ENCODE assay signal across 8 mouse cellular contexts in the genomic region with DNA sequence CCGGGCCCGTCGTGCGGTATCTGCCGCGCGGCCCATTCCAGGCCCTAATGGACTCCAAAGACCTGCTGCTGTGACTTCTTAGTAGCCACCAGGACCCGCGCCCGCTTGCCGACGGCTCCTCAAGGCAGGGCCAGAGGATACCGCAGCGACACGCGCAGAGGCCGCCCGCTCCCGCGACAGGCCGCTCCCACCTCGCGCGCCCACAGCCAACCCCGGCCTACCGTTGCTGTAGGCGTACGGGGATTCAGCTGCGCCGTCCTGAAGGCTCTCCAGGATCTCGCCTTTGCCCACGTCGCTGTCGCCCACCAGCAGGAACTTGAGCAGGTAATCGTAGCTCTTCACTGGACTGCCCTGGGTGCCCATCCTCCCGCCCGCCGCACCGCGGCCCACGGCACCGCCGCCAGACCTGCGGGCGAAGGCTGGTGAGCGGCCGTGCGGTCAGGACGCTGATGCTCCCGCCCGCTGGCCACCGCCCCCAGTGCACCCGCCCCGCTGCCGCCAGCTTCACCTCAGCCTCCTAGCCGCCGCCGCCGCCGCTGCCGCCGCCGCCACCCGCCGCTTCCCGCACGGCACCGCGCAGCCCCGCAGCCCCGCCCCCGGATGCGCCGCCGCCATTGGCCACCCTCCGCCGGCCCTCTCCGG. TPM values are rescaled to one million over a fixed set of nuclear protein-coding genes. Genes with fewer than 3 reads are reported as not detected.
A peak's percentile ranks its signal among the peaks of the same experiment; 100 is the strongest.
DNase-seq lines count a peak whose midpoint lies in the region; ATAC-seq and TF ChIP-seq lines count a peak whose summit lies in the region.

A gene (minus strand): TSS at position 584 of the 642 bp plus-strand sequence.

- peak within 1 kb of the TSS; percentile 78 for H3K27ac ChIP-seq in cortical plate, adult 2 months (ENCODE audit: insufficient read depth, low read length)
- peak within 1 kb of the TSS; percentile 94 for H3K27ac ChIP-seq in heart, embryonic 11.5 days (ENCODE audit: low read depth, low read length)
- H3K27ac ChIP-seq in stomach, embryonic 16.5 days (ENCODE audit: low read length) = peak within 1 kb of the TSS; percentile 98

- peak within 1 kb of the TSS; percentile 92 for H3K9ac ChIP-seq in heart, embryonic 11.5 days (ENCODE audit: low read depth, low read length)
- H3K9ac ChIP-seq in stomach, embryonic 16.5 days (ENCODE audit: low read length) = peak within 1 kb of the TSS; percentile 90

- TF ChIP-seq CTCF in cortical plate, adult 2 months (IDR thresholded peaks at IDR 0.05; ENCODE audit: extremely low read depth, insufficient read depth, low read length) = no peak

- H3K27me3 ChIP-seq in heart, embryonic 11.5 days (ENCODE audit: control insufficient read depth, insufficient read depth, low read length) = no peaks in the 10 kb centered on the region
- H3K27me3 ChIP-seq in stomach, embryonic 16.5 days (ENCODE audit: control insufficient read depth, insufficient read depth, low read length) = no peaks in the 10 kb centered on the region

- peak within 1 kb of the TSS; percentile 97 for H3K4me2 ChIP-seq in heart, embryonic 11.5 days
- H3K4me2 ChIP-seq in stomach, embryonic 16.5 days (ENCODE audit: low read depth, low read length) = peak within 1 kb of the TSS; percentile 81

- no peaks in the 10 kb centered on the region for H3K9me3 ChIP-seq in heart, embryonic 11.5 days (replicated peaks; ENCODE audit: control insufficient read depth, low read length)
- no peaks in the 10 kb centered on the region for H3K9me3 ChIP-seq in stomach, embryonic 16.5 days (replicated peaks; ENCODE audit: control insufficient read depth, low read length)

- H3K4me1 ChIP-seq in cortical plate, adult 2 months (ENCODE audit: control insufficient read depth, insufficient read depth, low read length) = peaks cover 6% of the 10 kb centered on the region; the same call in 1 of the 2 replicates
- H3K4me1 ChIP-seq in heart, embryonic 11.5 days (ENCODE audit: control insufficient read depth, insufficient read depth, low read length) = peaks cover 20% of the 10 kb centered on the region
- H3K4me1 ChIP-seq in stomach, embryonic 16.5 days (ENCODE audit: control insufficient read depth, insufficient read depth, low read length) = peaks cover 18% of the 10 kb centered on the region

- H3K4me3 ChIP-seq in cortical plate, adult 2 months (ENCODE audit: insufficient read depth, low read length) = peak within 1 kb of the TSS; percentile 85
- H3K4me3 ChIP-seq in heart, embryonic 11.5 days (ENCODE audit: low read depth, low read length) = peak within 1 kb of the TSS; percentile 95
- H3K4me3 ChIP-seq in stomach, embryonic 16.5 days (replicated peaks; ENCODE audit: low read length) = peak within 1 kb of the TSS; percentile 91

- 0 out of 2 replicates have a peak, but pooled peaks cover 3% of the 10 kb centered on the region for H3K36me3 ChIP-seq in heart, embryonic 11.5 days (ENCODE audit: control insufficient read depth, insufficient read depth, low read length)
- H3K36me3 ChIP-seq in stomach, embryonic 16.5 days (ENCODE audit: control insufficient read depth, insufficient read depth, low read length) = no peaks in the 10 kb centered on the region

- ATAC-seq in heart, embryonic 11.5 days (replicated peaks; ENCODE audit: insufficient number of reproducible peaks, low FRiP score, low TSS enrichment) = no peak
- ATAC-seq in stomach, embryonic 16.5 days (ENCODE audit: insufficient read depth, low FRiP score) = no peak

- DNase-seq in adrenal gland, adult 18-20 months (ENCODE audit: low spot score in 2 of 2) = peak; percentile 51 to 56
- no peak for DNase-seq in adrenal gland, adult (ENCODE audit: inconsistent age in 2 of 2, low spot score in 1 of 2)
- DNase-seq in A20 (ENCODE audit: low read depth, low spot score) = peak; percentile 55
- DNase-seq in layer of hippocampus, postnatal 10 days (ENCODE audit: low spot score in 2 of 2) = peak in 1 of 2 experiments; percentile 61
- DNase-seq in lung, postnatal 10 days = peak; percentile 58

- no peak for TF ChIP-seq POLR2A in cortical plate, adult 2 months (IDR thresholded peaks at IDR 0.05; ENCODE audit: extremely low read depth, insufficient read depth, low read length)

- WGBS in heart, embryonic 11.5 days (ENCODE audit: insufficient replicate concordance) = under 1% methylated on average over 51 of the region's 78 CpGs
- under 1% methylated on average over 77 of the region's 78 CpGs for WGBS in stomach, embryonic 16.5 days

RNA-seq across cellular contexts. Expression of the gene that starts here (rescaled TPM):
- total RNA-seq in adrenal gland, adult 18-20 months (2021) = 10 to 100 TPM; 20.6 to 32.6 TPM
- 68.9 and 71.1 TPM in 2 replicates for polyA plus RNA-seq in cortical plate, adult 2 months (2012; rRNA removed)
- 11.0 and 11.7 TPM in 2 replicates for polyA plus RNA-seq in heart, embryonic 11.5 days (2014; fragmentation: Nextera tagmentation; extraction: Ambion mirVana)
- total RNA-seq in layer of hippocampus, postnatal 10 days (2021) = 10 to 100 TPM; 41.9 to 49.9 TPM
- polyA plus RNA-seq in stomach, embryonic 16.5 days (2015; fragmentation: Nextera tagmentation; extraction: Ambion mirVana) = 26.3 and 27.7 TPM in 2 replicates

Comparison
In these comparisons a context has a peak if more than half of its experiments do, and no peak if none do; other contexts are left out.
1. DNase-seq: peak in adrenal gland, adult 18-20 months (2 of 2), A20 (single experiment) and lung, postnatal 10 days (single experiment); none in adrenal gland, adult (0 of 2).
2. Peak in every context shown above with its lines, with median percentiles within 50 percentile points of each other: H3K27ac ChIP-seq and H3K4me3 ChIP-seq.